Mouse (Mus musculus) retina, postnatal 7 days (tissue): ENCODE results near the gene Adora2b.
"Not testable (repeated sequence)": the region's sequence is repeated elsewhere in the genome, so short reads cannot be mapped to it uniquely, and the experiment has no call there.

Experiments
- DNase-seq: peaks from one replicate; pipeline ENCODE4 v3.0.0-alpha.2; 2012; ENCODE audit warnings: low read depth, low spot score

The Adora2b gene

DNA sequence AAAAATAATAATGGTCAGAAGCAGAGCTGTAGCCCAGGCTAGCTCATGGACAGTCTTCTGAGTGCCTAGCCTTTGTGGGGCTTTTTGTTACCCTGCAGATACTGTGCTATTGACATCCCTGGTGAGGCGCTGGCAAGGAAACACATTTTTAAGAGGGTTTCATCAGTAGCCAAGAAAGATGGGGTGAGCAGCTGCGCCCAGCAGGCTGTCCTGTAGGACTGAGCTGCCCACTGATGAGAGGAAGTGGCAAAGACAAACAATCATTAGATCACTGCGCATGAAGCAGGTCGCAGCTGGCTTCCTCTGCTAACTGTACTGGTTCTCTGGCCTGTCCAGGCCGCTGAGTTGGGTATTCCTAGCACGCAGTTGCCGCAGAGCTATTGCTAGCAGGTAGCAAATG is 14.8 kb downstream of the Adora2b start:
- DNase-seq: no peak

DNA sequence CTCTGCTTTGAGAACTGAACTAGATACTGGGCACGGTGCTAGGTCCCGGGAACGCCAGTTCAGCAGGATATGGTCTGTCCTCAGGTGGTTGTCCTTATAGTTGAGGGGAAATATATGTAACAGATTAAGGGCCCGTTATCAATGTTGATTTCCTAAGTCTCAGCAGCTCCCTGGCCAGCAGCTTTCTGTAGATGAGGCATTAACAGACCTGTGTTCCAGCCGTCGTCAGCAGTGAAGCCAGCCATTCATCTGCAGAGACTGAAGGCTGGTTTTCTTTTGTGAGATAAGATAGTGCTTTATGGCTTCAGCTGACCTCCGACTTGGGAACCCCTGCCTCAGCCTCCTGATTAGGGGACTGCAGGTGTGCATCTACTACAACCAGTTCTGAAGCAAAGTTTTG is 15.2 kb downstream of the Adora2b start:
- no peak for DNase-seq

DNA sequence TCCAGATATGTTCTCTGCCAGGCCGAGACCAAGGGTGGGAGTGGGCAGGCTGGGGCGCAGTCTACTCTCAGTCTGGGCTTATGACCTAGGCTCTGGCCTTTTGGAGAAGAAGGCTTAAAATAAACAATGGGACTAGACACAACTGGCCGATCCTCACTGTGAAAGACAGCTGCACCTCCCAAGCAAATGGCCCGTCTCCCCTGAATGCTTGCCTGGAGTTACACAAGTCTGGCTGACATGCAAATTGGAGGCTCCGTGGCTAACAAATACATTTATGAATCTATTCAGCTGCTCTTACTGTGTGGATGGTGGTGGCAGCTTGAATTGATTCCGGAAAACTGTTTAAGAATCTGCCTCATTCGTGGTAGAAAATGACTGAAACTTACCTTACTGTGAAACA is 16.9 kb downstream of the Adora2b start:
- DNase-seq: no peak

DNA sequence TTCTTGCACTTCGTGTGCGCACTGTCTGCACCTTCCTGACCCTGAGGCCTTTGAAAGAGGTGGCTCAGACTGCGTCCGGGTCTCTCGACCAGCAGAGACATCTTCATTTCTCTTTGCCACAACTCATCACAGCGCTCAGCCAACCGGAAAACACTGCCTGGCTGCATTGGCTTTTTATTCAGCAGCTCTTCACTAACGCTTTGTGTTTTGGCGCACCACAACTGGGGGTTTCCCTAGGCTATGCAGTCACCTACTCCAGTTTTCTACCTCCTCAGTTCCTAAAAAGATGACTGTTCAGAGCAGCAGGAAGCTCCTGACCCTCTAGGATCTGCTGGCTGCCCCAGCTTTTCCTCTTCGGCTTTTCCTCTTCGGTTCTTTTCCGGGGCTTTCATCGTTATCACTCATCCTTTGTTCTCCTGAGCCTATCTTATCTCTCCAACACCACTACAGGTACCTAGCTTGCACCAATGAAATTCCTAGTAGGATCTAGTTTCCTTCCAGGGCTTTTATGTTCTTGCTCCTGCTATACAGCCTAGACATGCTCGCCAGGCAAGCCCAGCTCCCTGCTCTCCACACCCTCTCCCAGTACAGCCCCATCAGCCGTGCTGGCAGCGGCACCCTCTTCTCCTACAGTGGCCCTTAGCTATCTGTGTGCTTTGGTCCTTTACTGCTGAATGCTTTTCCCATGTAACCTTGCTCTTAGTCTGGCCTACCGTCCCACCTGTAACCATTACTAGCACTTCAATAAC is 17.9 kb downstream of the Adora2b start:
- no peak for DNase-seq

DNA sequence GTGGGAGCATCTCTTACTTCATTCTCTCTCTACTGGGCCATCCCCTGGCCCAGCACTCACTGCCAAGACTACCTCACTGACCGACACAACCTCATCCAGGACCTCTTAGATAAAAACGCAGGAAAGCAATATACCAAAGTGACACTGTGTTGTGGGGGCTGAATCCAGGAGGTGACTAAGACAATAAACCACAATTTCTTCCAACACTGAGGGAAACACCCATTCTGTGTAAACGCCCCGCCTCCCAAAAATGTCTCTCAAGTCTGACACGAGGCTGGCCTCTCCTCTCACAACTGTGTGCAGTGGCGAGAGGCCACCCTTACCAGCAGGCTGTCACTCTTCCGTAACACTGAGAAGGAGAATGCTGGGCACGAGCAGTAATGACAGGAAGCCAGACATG is 19.6 kb downstream of the Adora2b start:
- DNase-seq: no peak

DNA sequence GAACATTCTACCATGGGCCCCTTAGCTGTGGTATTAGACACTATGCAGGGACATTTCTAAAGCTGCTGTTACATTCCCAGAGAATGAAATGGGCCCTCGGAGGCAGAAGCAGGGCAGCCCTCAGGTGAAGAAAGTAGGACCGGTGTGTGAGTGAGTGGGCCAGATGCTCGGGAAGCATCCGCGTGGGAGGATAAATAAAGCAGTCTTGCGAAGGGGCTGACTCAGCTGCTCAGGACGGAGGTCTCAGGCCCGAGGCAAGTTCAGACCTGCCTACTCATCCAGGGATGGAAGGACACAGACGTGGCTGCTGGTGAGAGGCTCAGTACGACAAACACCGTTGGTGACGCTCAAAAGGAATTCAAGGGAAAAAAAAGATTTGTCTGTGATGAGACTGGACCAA is 20.3 kb downstream of the Adora2b start:
- DNase-seq: no peak

DNA sequence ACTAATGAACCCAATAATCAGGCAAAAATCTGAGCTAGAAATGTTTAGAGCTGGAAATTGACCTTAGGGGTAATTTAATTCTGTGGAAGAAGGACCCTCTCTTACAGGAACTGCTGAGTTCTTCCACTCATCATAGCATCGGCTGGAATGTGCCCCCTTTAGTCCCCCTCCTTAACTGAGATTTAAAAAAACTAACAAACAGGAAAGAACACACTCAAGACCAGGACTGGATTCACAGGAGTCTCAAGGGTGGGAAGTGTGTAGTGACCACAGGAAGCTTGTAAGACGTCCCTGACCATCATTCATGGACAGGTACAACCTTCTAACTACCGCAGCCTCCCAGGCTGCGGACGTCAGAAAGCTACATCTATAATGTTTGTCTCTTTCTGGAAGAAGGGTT is 22.1 kb downstream of the Adora2b start:
- DNase-seq: no peak

DNA sequence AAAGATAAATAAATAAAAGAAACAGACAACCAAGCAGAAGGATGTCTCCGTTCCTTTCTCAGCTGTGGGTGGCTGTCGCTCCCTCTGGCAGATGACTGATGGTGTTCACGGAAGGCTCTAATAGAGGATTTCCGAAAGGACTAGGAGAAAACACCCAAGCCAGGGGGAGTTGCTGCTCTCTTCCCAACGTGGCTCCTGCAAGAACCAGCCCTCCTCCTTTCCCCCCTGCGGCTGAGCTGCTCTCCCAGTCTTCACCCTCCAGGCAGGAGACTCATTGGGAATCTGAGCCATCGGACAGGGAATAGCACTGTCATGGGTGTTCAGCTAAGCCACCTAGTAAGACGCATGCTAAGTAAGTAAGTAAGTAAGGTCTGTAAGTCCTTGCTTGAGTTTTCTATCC is 28.3 kb downstream of the Adora2b start:
- no peak for DNase-seq

DNA sequence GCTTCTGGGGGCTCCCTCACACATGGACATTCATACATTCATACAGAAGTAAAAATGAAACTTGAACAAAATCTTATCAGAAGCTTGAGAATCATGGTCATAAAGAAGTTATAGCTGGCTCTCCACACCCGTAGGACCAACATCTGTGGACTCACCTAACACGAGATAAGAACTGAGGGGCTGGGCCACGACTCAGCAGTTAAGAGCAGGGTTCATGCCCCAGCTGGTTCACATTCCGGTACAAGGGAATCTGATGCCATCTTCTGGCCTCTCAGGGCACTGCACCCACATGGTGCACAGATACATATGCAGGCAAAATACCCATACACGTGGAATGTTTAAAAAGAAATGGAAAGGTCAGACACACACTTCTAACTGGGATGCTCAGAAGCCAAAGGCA is 29.2 kb downstream of the Adora2b start:
- peak; percentile 49 for DNase-seq

DNA sequence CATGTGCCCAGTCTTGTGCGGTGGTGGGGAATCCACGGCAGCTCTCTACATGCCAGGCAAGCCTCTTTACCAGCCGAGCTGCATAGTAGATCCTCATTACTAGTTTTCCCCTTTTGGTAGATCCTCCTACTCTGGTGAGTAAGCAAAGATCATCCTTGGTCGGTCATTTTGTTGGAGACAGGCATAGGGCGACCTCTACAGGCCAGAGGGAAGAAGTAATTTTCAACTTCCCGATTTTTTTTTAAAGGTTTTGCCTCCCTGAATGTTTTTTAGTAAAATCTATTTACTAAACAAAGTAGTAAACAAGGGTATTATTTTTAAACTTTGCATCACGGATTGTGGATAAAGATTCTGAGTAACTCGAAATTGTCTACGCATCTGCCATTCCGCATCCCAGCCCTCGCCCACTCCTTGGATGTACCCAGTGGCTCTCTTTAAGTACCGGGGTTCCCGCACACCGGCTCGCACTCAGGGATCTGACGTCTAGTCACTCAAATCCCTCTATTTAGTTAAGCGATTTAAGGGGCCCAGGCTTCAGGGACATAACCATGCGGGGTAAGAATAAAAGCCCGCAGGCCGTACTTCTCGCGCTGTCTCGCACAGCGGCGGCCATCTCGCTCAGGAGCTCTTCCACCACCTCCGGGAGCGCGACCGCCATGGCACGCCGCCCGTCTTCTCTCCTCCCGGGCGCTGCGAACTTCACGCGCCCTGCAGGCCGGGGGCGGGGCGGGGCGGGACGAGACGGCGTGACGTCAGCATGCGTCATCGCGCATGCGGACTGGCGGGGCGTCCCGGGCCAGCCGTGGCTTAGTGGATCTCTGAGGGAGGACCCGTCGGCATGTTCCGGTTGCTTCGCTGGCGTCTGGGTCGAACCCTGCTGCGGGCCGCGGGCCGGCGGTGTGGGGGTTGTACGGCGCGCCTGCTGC is 32.2 kb downstream of the Adora2b start, which contains the start of the genes Zswim7 and Ttc19:
TSS of gene Zswim7 (minus strand) at position 701 of the 926 bp plus-strand sequence.
TSS of gene Ttc19 (plus strand) at position 799 of the 926 bp plus-strand sequence.
- DNase-seq: peak; percentile 93

DNA sequence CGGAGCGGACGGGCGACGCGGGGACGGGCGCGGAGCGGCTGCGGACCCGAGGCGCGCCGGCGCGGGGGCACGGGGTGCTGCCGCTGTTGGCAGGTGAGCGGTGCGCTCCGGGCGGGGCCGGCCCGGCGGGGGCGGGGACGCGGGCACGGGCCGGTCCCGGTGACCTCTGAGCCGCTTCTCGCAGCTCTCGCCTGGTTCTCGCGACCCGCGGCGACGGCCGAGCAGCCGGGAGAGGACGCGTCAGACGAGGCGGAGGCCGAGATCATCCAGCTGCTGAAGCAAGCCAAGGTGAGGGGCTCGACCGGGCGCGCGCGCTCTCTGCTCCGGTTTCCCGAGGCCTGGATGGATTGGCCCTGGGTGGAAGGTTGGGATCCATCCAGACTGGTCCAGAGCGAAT is 32.8 kb downstream of the Adora2b start:
- DNase-seq: no peak

DNA sequence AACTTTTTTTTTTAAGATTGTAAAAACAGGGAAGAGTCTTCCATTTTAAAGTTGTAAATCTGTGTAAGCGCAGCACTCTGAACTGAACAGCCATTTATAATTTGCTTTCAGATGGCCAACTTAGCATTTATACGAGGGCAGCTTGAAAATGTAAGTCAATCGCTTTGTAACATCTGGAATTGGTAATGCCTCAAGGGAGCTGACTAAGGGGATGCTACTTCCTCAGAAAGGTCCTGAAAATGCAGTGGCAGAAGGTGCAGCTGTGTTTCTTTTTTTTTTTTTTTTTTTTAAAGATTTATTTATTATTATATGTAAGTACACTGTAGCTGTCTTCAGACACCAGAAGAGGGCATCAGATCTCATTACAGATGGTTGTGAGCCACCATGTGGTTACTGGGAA is 35.2 kb downstream of the Adora2b start:
- DNase-seq: not testable (repeated sequence)

DNA sequence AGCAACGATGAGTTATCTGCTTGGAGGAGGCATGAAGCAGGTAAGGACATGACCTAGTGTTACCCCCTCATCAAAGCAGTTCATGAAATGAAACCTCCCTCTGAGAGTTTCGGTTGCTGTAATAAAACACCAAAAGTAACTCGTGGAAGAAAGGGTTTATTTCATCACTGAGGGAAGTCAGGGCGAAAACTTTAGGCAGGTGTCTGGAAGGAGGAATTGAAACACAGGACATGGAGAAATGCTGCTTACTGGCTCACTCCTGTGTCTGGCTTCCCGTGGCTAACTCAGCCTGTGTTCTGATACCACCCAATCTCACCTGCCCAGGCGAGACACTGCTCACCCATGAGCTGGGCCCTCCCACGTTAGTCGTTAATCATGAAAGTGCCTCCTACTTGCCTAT is 36.2 kb downstream of the Adora2b start:
- no peak for DNase-seq

DNA sequence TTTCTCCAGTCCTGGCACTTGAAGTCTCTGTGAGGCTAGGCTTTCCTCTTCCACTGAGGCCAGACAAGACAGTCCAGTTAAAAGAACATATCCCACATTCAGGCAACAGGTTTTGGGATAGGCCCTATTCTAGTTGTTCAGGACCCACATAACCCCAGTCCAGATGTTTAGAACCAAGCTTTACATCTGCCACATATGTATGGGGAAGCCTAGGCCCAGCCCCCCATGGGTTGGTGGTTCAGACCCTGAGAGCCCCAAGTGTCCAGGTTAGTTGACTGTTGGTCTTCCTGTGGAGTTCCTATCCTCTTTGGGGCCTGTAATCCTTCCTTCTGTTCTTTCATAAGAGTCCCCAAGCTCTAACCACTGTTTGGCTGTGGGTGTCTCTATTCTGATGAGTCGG is 38.9 kb downstream of the Adora2b start:
- no peak for DNase-seq

DNA sequence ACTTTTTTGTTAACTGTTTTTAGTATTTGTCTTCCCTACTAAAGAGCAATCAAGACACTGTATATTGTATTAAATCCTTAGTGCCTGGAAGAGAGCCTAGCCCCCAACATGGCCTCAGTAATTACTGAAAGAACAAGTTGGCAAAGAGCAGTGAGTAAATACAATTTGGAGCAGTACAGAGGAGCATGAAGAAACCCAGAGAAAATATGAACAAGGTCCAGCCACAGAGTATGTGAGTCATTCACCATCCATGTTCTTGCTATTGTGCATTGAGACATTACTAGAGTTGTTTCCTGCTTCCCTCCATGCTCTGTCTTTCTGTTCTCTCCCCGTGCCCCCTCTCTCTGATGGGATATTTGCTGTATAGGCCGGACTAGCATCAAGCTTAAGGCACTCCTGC is 45.3 kb downstream of the Adora2b start:
- no peak for DNase-seq

DNA sequence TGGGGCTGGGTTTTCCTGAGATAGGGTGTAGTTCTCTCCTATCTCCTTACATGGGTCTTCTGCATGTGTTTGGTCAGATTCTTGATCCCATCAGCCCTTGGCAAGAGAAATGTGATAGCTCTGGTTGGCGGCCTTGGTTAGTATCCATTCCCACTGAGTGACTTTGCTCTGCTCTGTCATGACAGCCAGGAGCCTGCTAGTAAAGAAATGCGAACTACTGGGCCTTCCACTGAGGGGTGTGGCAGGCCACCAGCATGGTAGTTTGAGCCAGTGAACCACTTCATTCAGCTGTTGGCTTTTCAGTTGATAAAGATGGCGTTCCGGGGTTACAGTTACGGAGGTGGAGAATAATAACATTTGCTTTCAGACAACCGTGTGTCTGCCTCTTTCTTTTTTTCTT is 50.1 kb downstream of the Adora2b start:
- DNase-seq: no peak

DNA sequence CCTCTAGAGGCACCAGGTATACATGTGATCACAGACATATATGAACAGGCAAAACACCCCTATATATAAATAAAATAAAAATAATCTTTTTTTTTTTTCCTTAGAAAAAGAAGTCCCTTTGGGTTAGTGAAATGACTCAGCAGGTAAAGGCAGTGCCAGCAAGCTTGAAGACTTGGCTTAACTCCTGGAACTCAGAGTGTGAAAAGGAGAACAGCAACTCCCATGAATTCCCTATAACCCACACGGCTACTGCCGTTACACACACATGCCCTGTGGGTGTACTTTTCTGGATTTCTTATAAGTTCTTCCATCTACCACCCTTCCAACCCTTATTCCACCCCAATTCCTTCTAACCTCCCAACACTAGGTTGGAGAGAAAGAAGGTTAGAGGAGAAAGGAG is 57.1 kb downstream of the Adora2b start:
- no peak for DNase-seq

DNA sequence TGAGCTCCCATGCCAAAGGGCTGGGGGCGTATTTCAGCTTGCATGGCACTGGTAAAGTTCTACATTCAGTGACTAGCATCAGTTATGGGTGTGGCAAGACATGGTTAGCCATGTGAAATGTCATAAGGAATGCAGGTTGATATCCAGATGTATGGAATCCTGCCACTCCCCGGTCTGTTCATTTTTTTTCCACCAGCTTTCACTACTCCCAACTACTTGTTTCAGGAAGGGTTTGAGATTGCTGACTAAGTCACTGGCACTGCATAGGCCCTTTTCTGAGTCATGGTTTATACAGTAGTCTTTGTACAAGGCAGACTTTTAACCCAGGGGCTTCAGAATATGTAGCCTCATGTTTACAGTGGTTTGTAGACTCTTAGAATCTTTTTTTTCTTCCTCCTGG is 60.5 kb downstream of the Adora2b start:
- DNase-seq: no peak

DNA sequence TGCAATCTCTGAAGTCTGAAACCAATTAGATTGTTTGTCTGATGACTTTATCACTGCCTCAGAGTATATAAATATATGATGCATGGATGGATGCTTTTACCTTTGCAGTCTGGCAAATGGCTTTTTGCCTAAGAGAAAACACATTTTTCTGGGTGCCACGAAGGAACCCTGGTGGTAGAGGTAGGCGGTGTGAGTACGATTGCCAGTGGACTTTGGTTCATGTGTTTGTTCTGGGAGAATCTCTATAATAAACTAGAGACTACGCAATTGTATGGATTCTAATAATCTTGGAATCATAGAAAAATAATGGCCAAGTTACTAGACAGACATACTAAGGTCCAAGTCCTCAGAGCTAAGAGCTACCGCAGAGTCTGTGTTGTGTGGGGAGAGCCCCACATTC is 66.2 kb downstream of the Adora2b start:
- no peak for DNase-seq
